Mouse (Mus musculus) heart, adult 9 months (tissue): ENCODE measurements at regions not wholly inside any gene's neighbourhood (a gene's known extent, or its start where the extent isn't known, plus 50 kb on each side); places are given as distances from the start of the nearest gene placed in this dataset.

ENCODE experiments used
- DNase-seq, 2 experiments: peaks; one replicate each; pipeline ENCODE4 v3.0.0; 2022; ENCODE audit warnings: low spot score in 2 of 2

GRCm38 (mm10) chr5:111595438-111595837 lies 138.3 kb upstream of the Gm26897 start:
- no peak for DNase-seq

- no peak for DNase-seq
Measured at GRCm38 (mm10) chr5:111597733-111598132, 136.0 kb upstream of the Gm26897 start.

GRCm38 (mm10) chr5:111601711-111602521 lies 131.8 kb upstream of the Gm26897 start:
- DNase-seq, result no peak

- DNase-seq, result no peak
Measured at GRCm38 (mm10) chr5:111613687-111614086, 120.0 kb upstream of the Gm26897 start.

GRCm38 (mm10) chr5:111619974-111620373 lies 113.8 kb upstream of the Gm26897 start:
- peak; percentile 83 to 86 for DNase-seq

- DNase-seq, result peak; percentile 73 to 79
Measured at GRCm38 (mm10) chr5:111620626-111621025, 113.1 kb upstream of the Gm26897 start.

- DNase-seq, result peak; percentile 36 to 49
Measured at GRCm38 (mm10) chr5:111622481-111622880, 111.2 kb upstream of the Gm26897 start.

GRCm38 (mm10) chr5:111626273-111626798 lies 107.4 kb upstream of the Gm26897 start:
- no peak for DNase-seq

GRCm38 (mm10) chr5:111630313-111630844 lies 103.3 kb upstream of the Gm26897 start:
- no peak for DNase-seq

GRCm38 (mm10) chr5:111631572-111632161 lies 102.1 kb upstream of the Gm26897 start:
- DNase-seq, result no peak

- no peak for DNase-seq
Measured at GRCm38 (mm10) chr5:111635092-111635491, 98.6 kb upstream of the Gm26897 start.

GRCm38 (mm10) chr5:111636969-111637368 lies 96.8 kb upstream of the Gm26897 start:
- DNase-seq, result no peak

- DNase-seq, result no peak
Measured at GRCm38 (mm10) chr5:111638306-111638705, 95.4 kb upstream of the Gm26897 start.

- DNase-seq, result no peak
Measured at GRCm38 (mm10) chr5:111639476-111640287, 94.0 kb upstream of the Gm26897 start.

- DNase-seq, result no peak
Measured at GRCm38 (mm10) chr5:111640976-111641375, 92.7 kb upstream of the Gm26897 start.

GRCm38 (mm10) chr5:111641685-111642084 lies 92.0 kb upstream of the Gm26897 start:
- no peak for DNase-seq

- DNase-seq, result no peak
Measured at GRCm38 (mm10) chr5:111644142-111644541, 89.6 kb upstream of the Gm26897 start.

GRCm38 (mm10) chr5:111644788-111645187 lies 88.9 kb upstream of the Gm26897 start:
- no peak for DNase-seq

- peak; percentile 23 to 50 for DNase-seq
Measured at GRCm38 (mm10) chr5:111647686-111648200, 86.0 kb upstream of the Gm26897 start.

GRCm38 (mm10) chr5:111648481-111648880 lies 85.2 kb upstream of the Gm26897 start:
- peak; percentile 37 to 68 for DNase-seq

- peak; percentile 68 to 69 for DNase-seq
Measured at GRCm38 (mm10) chr5:111649012-111649411, 84.7 kb upstream of the Gm26897 start.

- DNase-seq, result no peak
Measured at GRCm38 (mm10) chr5:111652472-111652871, 81.3 kb upstream of the Gm26897 start.
